Mouse (Mus musculus): ENCODE measurements around the gene Tsc22d3. TPM values are rescaled to one million over a fixed set of nuclear protein-coding genes. Genes with fewer than 3 reads are reported as not detected.

Gene Tsc22d3
- polyA plus RNA-seq, 1 experiment = 87.0 TPM

GRCm38 (mm10) chrX:140493527-140494029 lies 106.9 kb downstream of the Tsc22d3 start:
- H3K4me2 ChIP-seq (ENCODE audit: low read depth) = no peak overlapping the region
- no peak overlapping the region for H3K4me3 ChIP-seq
- no peaks in the 10 kb centered on the region for H3K36me3 ChIP-seq (ENCODE audit: control insufficient read depth, insufficient read depth)
- no peak for TF ChIP-seq MYOG (IDR thresholded peaks at IDR 0.05; ENCODE audit: control insufficient read depth in 1 of 3, insufficient read depth in 1 of 3, insufficient read length in 2 of 3, low read depth in 2 of 3)
- TF ChIP-seq SRF (IDR thresholded peaks at IDR 0.05; ENCODE audit: control insufficient read depth, insufficient read length, low read depth) = no peak
- TF ChIP-seq MYOD1 (IDR thresholded peaks at IDR 0.05; ENCODE audit: control insufficient read depth in 1 of 3, insufficient read length in 2 of 3, low read depth in 2 of 3) = no peak
- no peak for TF ChIP-seq CEBPB (IDR thresholded peaks at IDR 0.05; ENCODE audit: insufficient read depth, poor library complexity, severe bottlenecking)
- no peak for TF ChIP-seq TCF12 (IDR thresholded peaks at IDR 0.05; ENCODE audit: insufficient read depth, poor library complexity, severe bottlenecking)
- no peak for TF ChIP-seq USF1 (IDR thresholded peaks at IDR 0.05; ENCODE audit: low read depth)
- TF ChIP-seq POLR2A (IDR thresholded peaks at IDR 0.05; ENCODE audit: insufficient read length, low read depth) = no peak
- TF ChIP-seq POLR2AphosphoS2 (IDR thresholded peaks at IDR 0.05; ENCODE audit: insufficient read length, low read depth) = no peak
- no peak for TF ChIP-seq REST (IDR thresholded peaks at IDR 0.05; ENCODE audit: insufficient read depth, insufficient read length)
- no peak for TF ChIP-seq E2F4 (IDR thresholded peaks at IDR 0.05; ENCODE audit: insufficient read depth)
- TF ChIP-seq TCF3 (IDR thresholded peaks at IDR 0.05; ENCODE audit: insufficient read length, low read depth) = no peak
- no peak for TF ChIP-seq MAX (IDR thresholded peaks at IDR 0.05; ENCODE audit: low read depth)
- no peak overlapping the region for H3ac ChIP-seq (ENCODE audit: control insufficient read depth, insufficient read length)
- no peaks in the 10 kb centered on the region for H3K79me2 ChIP-seq (ENCODE audit: control insufficient read depth, insufficient read depth)
- no peaks in the 10 kb centered on the region for H3K27me3 ChIP-seq (ENCODE audit: control insufficient read depth, insufficient read depth, insufficient read length)

- H3K4me2 ChIP-seq (ENCODE audit: low read depth) = no peak overlapping the region
- H3K36me3 ChIP-seq (ENCODE audit: control insufficient read depth, insufficient read depth) = no peaks in the 10 kb centered on the region
- no peaks in the 10 kb centered on the region for H3K27me3 ChIP-seq (ENCODE audit: control insufficient read depth, insufficient read depth, insufficient read length)
- H3K79me2 ChIP-seq (ENCODE audit: control insufficient read depth, insufficient read depth) = no peaks in the 10 kb centered on the region
- TF ChIP-seq TCF3 (IDR thresholded peaks at IDR 0.05; ENCODE audit: insufficient read length, low read depth) (no peak), MAX (IDR thresholded peaks at IDR 0.05; ENCODE audit: low read depth) (no peak), POLR2AphosphoS2 (IDR thresholded peaks at IDR 0.05; ENCODE audit: insufficient read length, low read depth) (no peak), MYOD1 (IDR thresholded peaks at IDR 0.05; ENCODE audit: control insufficient read depth in 1 of 3, insufficient read length in 2 of 3, low read depth in 2 of 3) (no peak), CEBPB (IDR thresholded peaks at IDR 0.05; ENCODE audit: insufficient read depth, poor library complexity, severe bottlenecking) (no peak), USF1 (IDR thresholded peaks at IDR 0.05; ENCODE audit: low read depth) (no peak), POLR2A (IDR thresholded peaks at IDR 0.05; ENCODE audit: insufficient read length, low read depth) (no peak), MYOG (IDR thresholded peaks at IDR 0.05; ENCODE audit: control insufficient read depth in 1 of 3, insufficient read depth in 1 of 3, insufficient read length in 2 of 3, low read depth in 2 of 3) (no peak), E2F4 (IDR thresholded peaks at IDR 0.05; ENCODE audit: insufficient read depth) (no peak), REST (IDR thresholded peaks at IDR 0.05; ENCODE audit: insufficient read depth, insufficient read length) (no peak), SRF (IDR thresholded peaks at IDR 0.05; ENCODE audit: control insufficient read depth, insufficient read length, low read depth) (no peak), TCF12 (IDR thresholded peaks at IDR 0.05; ENCODE audit: insufficient read depth, poor library complexity, severe bottlenecking) (no peak)
- H3K4me3 ChIP-seq = no peak overlapping the region
- no peak overlapping the region for H3ac ChIP-seq (ENCODE audit: control insufficient read depth, insufficient read length)
These were observed 108.4 kb downstream of the Tsc22d3 start for GRCm38 (mm10) chrX:140491884-140492571.

- H3K79me2 ChIP-seq (ENCODE audit: control insufficient read depth, insufficient read depth) = no peaks in the 10 kb centered on the region
- no peak overlapping the region for H3ac ChIP-seq (ENCODE audit: control insufficient read depth, insufficient read length)
- no peak overlapping the region for H3K4me2 ChIP-seq (ENCODE audit: low read depth)
- H3K27me3 ChIP-seq (ENCODE audit: control insufficient read depth, insufficient read depth, insufficient read length) = no peaks in the 10 kb centered on the region
- TF ChIP-seq E2F4 (IDR thresholded peaks at IDR 0.05; ENCODE audit: insufficient read depth) (no peak), TCF12 (IDR thresholded peaks at IDR 0.05; ENCODE audit: insufficient read depth, poor library complexity, severe bottlenecking) (no peak), USF1 (IDR thresholded peaks at IDR 0.05; ENCODE audit: low read depth) (no peak), CEBPB (IDR thresholded peaks at IDR 0.05; ENCODE audit: insufficient read depth, poor library complexity, severe bottlenecking) (no peak), MYOG (IDR thresholded peaks at IDR 0.05; ENCODE audit: control insufficient read depth in 1 of 3, insufficient read depth in 1 of 3, insufficient read length in 2 of 3, low read depth in 2 of 3) (no peak), POLR2AphosphoS2 (IDR thresholded peaks at IDR 0.05; ENCODE audit: insufficient read length, low read depth) (no peak), POLR2A (IDR thresholded peaks at IDR 0.05; ENCODE audit: insufficient read length, low read depth) (no peak), MYOD1 (IDR thresholded peaks at IDR 0.05; ENCODE audit: control insufficient read depth in 1 of 3, insufficient read length in 2 of 3, low read depth in 2 of 3) (no peak), MAX (IDR thresholded peaks at IDR 0.05; ENCODE audit: low read depth) (no peak)
- H3K4me3 ChIP-seq = no peak overlapping the region
- no peaks in the 10 kb centered on the region for H3K36me3 ChIP-seq (ENCODE audit: control insufficient read depth, insufficient read depth)
These were observed 110.3 kb downstream of the Tsc22d3 start for GRCm38 (mm10) chrX:140490203-140490602.

Other genes starting within 250 kb of the Tsc22d3 start
- 26.9 TPM for gene Prps1, start 144.0 kb downstream of the Tsc22d3 start, polyA plus RNA-seq (2012; fragmentation: generic; extraction: Trizol)
- gene Mid2, start 63.9 kb upstream of the Tsc22d3 start, polyA plus RNA-seq (2012; fragmentation: generic; extraction: Trizol) = 2.1 TPM
- not detected for gene Tex13b, start 212.8 kb upstream of the Tsc22d3 start, polyA plus RNA-seq (2012; fragmentation: generic; extraction: Trizol)